Mouse (Mus musculus) CH12F3 (cell line): ENCODE measurements around the gene Crbn.

Experiments used
- in situ Hi-C: fragments of 300-500 bp; cut with MboI; formaldehyde crosslinking; loops from 2 replicates; pipeline ENCODE4 v1.14.3; 2020; ENCODE audit warnings: low sequenced_read_pairs

Gene Crbn

GRCm38 (mm10) chr6:106766774-106767173 lies 33.1 kb downstream of the Crbn start:
- in situ Hi-C loops, result no loop called here

- in situ Hi-C loops, result no loop called here
These were observed 34.0 kb downstream of the Crbn start for GRCm38 (mm10) chr6:106765892-106766291.

GRCm38 (mm10) chr6:106761486-106761885 lies 38.4 kb downstream of the Crbn start:
- in situ Hi-C loops, result no loop called here

- in situ Hi-C loops, result no loop called here
These were observed 39.2 kb downstream of the Crbn start for GRCm38 (mm10) chr6:106760473-106761218.

GRCm38 (mm10) chr6:106758299-106758698 lies 41.6 kb downstream of the Crbn start:
- in situ Hi-C loops, result no loop called here

- in situ Hi-C loops, result no loop called here
These were observed 49.6 kb downstream of the Crbn start for GRCm38 (mm10) chr6:106750291-106750690.

GRCm38 (mm10) chr6:106748887-106749388 lies 50.9 kb downstream of the Crbn start, which contains the start of gene Il5ra:
TSS of gene Il5ra (minus strand) at chr6:106749037.
- in situ Hi-C loops, result no loop called here

GRCm38 (mm10) chr6:106747804-106748203 lies 52.1 kb downstream of the Crbn start:
- in situ Hi-C loops, result no loop called here

GRCm38 (mm10) chr6:106747251-106747650 lies 52.6 kb downstream of the Crbn start:
- in situ Hi-C loops, result no loop called here

GRCm38 (mm10) chr6:106745673-106746394 lies 54.0 kb downstream of the Crbn start:
- in situ Hi-C loops, result no loop called here

- in situ Hi-C loops, result no loop called here
These were observed 56.2 kb downstream of the Crbn start for GRCm38 (mm10) chr6:106743556-106744233.

- in situ Hi-C loops, result no loop called here
These were observed 59.5 kb downstream of the Crbn start for GRCm38 (mm10) chr6:106740244-106740825.

- in situ Hi-C loops, result no loop called here
These were observed 61.6 kb downstream of the Crbn start for GRCm38 (mm10) chr6:106738229-106738628.

GRCm38 (mm10) chr6:106732563-106732962 lies 67.3 kb downstream of the Crbn start:
- in situ Hi-C loops, result no loop called here
